Mouse (Mus musculus): ENCODE results near the gene Hdac11. TPM values are rescaled to one million over a fixed set of nuclear protein-coding genes. Genes with fewer than 3 reads are reported as not detected.

Gene Hdac11
- polyA plus RNA-seq, 1 experiment from 2014 or later = 13.2 TPM

DNA sequence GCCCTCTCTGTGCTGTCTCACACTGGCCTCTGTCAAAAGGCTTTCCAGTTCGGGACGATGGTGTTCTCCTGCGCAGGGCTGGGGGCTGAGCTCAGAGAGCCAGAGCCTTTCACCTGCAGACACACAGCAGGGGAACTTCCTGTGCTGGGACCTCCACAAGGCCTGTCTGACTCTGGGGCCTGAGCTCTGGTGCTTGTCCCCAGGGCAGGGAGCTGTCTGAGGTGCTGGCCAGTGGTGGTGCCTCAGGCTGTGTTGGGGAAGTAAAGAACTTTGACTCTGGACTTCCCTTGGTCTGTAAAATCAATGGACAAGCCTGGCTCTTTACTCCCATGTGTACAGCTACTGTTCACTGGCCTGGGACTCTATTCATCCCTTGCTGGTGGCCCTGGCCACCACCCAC is 64.6 kb downstream of the Hdac11 start:
- Histone ChIP-seq H3K4me1 (replicated peaks; ENCODE audit: control insufficient read depth, insufficient read depth, low read length) (no peaks in the 10 kb centered on the region), H3K27ac (ENCODE audit: low read depth, low read length) (no peak overlapping the region), H3K4me3 (ENCODE audit: low read depth, low read length) (no peak overlapping the region), H3K9ac (ENCODE audit: low read depth, low read length) (no peak overlapping the region), H3K9me3 (ENCODE audit: control insufficient read depth, low read length) (no peaks in the 10 kb centered on the region), H3K36me3 (ENCODE audit: control insufficient read depth, insufficient read depth, low read length) (no peaks in the 10 kb centered on the region), H3K27me3 (ENCODE audit: control insufficient read depth, insufficient read depth, low read length) (no peaks in the 10 kb centered on the region), H3K4me2 (replicated peaks; ENCODE audit: low read depth, low read length) (no peak overlapping the region)
- DNase-seq (ENCODE audit: low spot score) = no peak
- WGBS = 10% methylated on average over 3 of the region's 3 CpGs
- ATAC-seq (ENCODE audit: low FRiP score) = no peak

GRCm38 (mm10) chr6:91222694-91223346 is 66.4 kb downstream of the Hdac11 start:
- Histone ChIP-seq H3K4me1 (replicated peaks; ENCODE audit: control insufficient read depth, insufficient read depth, low read length) (no peaks in the 10 kb centered on the region), H3K4me3 (ENCODE audit: low read depth, low read length) (no peak overlapping the region), H3K4me2 (replicated peaks; ENCODE audit: low read depth, low read length) (no peak overlapping the region), H3K36me3 (ENCODE audit: control insufficient read depth, insufficient read depth, low read length) (no peaks in the 10 kb centered on the region), H3K9ac (ENCODE audit: low read depth, low read length) (no peak overlapping the region), H3K27ac (ENCODE audit: low read depth, low read length) (no peak overlapping the region), H3K9me3 (ENCODE audit: control insufficient read depth, low read length) (no peaks in the 10 kb centered on the region), H3K27me3 (ENCODE audit: control insufficient read depth, insufficient read depth, low read length) (no peaks in the 10 kb centered on the region)
- no peak for DNase-seq (ENCODE audit: low spot score)
- no peak for ATAC-seq (ENCODE audit: low FRiP score)
- 83% methylated on average over 10 of the region's 10 CpGs for WGBS

Other genes with a start within 250 kb of the Hdac11 start
- 18.5 and 22.4 TPM in 2 replicates for gene Iqsec1, start 168.0 kb upstream of the Hdac11 start, polyA plus RNA-seq (2014; fragmentation: Nextera tagmentation; extraction: Ambion mirVana)
- gene Nup210, start 39.8 kb upstream of the Hdac11 start, polyA plus RNA-seq (2014; fragmentation: Nextera tagmentation; extraction: Ambion mirVana) = 11.9 and 12.3 TPM in 2 replicates
- gene Fbln2, start 55.8 kb downstream of the Hdac11 start, polyA plus RNA-seq (2014; fragmentation: Nextera tagmentation; extraction: Ambion mirVana) = 30.7 and 36.5 TPM in 2 replicates

Data from hindbrain, embryonic 11.5 days (tissue).